Mouse (Mus musculus): ENCODE results near the gene Serpinb1b. TPM values are rescaled to one million over a fixed set of nuclear protein-coding genes. Genes with fewer than 3 reads are reported as not detected.
"Not testable (repeated sequence)": the region's sequence is repeated elsewhere in the genome, so short reads cannot be mapped to it uniquely, and the experiment has no call there.

The Serpinb1b gene
- total RNA-seq (2014; fragmentation: Nextera tagmentation) (not detected in 2 replicates), total RNA-seq (2017) (not detected in 2 replicates), polyA plus RNA-seq (2012) (not detected in 2 replicates)

DNA sequence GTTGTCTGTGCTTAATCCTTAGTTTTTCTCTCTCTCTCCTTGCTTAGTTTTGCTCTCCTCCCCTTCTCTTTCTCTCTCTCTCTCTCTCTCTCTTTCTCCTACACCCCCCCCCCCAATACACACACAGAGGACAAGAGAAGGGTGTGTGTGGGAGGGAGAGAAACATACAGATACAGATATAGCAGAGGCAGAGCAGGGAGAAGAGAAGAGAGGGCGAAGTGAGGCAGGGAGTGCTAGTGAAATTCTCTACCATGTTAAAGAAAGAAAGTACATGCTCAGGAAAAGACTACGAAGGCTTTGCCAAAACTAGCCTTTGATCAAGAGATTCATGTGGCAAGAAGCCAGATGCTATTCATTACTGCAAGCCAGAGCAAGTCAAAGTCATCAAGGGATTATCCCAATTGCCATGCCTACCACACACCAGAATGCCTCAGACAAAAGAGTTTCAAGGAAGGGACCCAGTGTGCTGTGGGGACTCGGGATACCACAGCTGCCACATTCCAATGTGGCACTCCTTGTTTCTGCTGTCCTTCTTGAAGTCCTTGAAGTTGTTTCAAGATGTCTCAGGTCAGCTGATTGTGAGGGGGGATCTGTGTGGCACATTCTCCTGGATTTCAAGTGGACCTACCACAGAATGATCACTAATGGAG lies at the start of gene Serpinb1b:
Serpinb1b (plus strand) TSS at position 520 of the 650 bp plus-strand sequence.
- Histone ChIP-seq H3K27me3 (ENCODE audit: insufficient read depth, low read length) (peaks cover 13% of the 10 kb centered on the region), H3K4me1 (ENCODE audit: insufficient read depth, low read depth, low read length) (no peaks in the 10 kb centered on the region), H3K4me3 (ENCODE audit: low read depth, low read length) (no peak within 1 kb of the TSS), H3K36me3 (replicated peaks) (no peaks in the 10 kb centered on the region), H3K9me3 (replicated peaks) (no peaks in the 10 kb centered on the region)
- TF ChIP-seq TAL1 (conservative IDR thresholded peaks at IDR 0.05; ENCODE audit: low read depth, low read length) = no peak
- no peak for TF ChIP-seq GATA1 (IDR thresholded peaks at IDR 0.05; ENCODE audit: borderline replicate concordance, low read length)
- no peak for TF ChIP-seq CTCF (IDR thresholded peaks at IDR 0.05; ENCODE audit: low read depth, low read length)
- no peak for TF ChIP-seq POLR2AphosphoS5 (IDR thresholded peaks at IDR 0.05; ENCODE audit: insufficient replicate concordance, low read depth, low read length)
- TF ChIP-seq GATA2 (IDR thresholded peaks at IDR 0.05; ENCODE audit: borderline replicate concordance, low read depth, low read length) = no peak
- DNase-seq (ENCODE audit: low spot score) = no peak
- ATAC-seq (ENCODE audit: extremely low read depth, insufficient number of reproducible peaks, low FRiP score, poor library complexity, severe bottlenecking) = no peak

- H3K4me1 ChIP-seq (ENCODE audit: insufficient read depth, low read depth, low read length); DNase-seq (ENCODE audit: low spot score); H3K9me3 ChIP-seq (replicated peaks); H3K27me3 ChIP-seq (ENCODE audit: insufficient read depth, low read length); ATAC-seq (ENCODE audit: extremely low read depth, insufficient number of reproducible peaks, low FRiP score, poor library complexity, severe bottlenecking); H3K36me3 ChIP-seq (replicated peaks); H3K4me3 ChIP-seq (ENCODE audit: low read depth, low read length): not testable (repeated sequence)
Measured at GRCm38 (mm10) chr13:33029478-33029877, 48.9 kb upstream of the Serpinb1b start.

DNA sequence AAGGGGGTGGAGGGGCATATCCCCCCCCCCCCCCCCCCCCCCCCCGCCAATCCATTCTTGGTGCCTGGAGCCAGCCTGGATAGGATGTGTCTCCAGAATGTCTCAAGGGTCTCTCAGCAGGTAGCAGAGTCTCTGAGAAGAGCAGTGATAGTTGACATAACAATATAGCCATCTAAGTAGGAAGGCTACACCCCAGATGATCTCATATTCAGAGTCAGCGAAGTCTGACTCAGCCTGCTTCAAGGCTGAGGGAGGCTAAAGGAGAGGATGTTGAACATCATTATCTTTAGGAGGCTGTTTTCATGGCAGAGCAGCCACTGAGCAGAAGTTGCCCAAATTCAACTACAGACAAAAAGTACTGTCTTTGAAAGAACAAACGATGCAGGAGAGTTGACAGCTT lies 48.1 kb upstream of the Serpinb1b start:
- Histone ChIP-seq H3K9me3 (replicated peaks) (no peaks in the 10 kb centered on the region), H3K27me3 (ENCODE audit: insufficient read depth, low read length) (peaks cover 4% of the 10 kb centered on the region; the same call in 1 of the 2 replicates), H3K4me3 (ENCODE audit: low read depth, low read length) (no peak overlapping the region), H3K4me1 (ENCODE audit: insufficient read depth, low read depth, low read length) (no peaks in the 10 kb centered on the region), H3K36me3 (replicated peaks) (no peaks in the 10 kb centered on the region)
- no peak for TF ChIP-seq GATA2 (IDR thresholded peaks at IDR 0.05; ENCODE audit: borderline replicate concordance, low read depth, low read length)
- no peak for TF ChIP-seq GATA1 (IDR thresholded peaks at IDR 0.05; ENCODE audit: borderline replicate concordance, low read length)
- no peak for TF ChIP-seq TAL1 (conservative IDR thresholded peaks at IDR 0.05; ENCODE audit: low read depth, low read length)
- TF ChIP-seq POLR2AphosphoS5 (IDR thresholded peaks at IDR 0.05; ENCODE audit: insufficient replicate concordance, low read depth, low read length) = no peak
- no peak for TF ChIP-seq CTCF (IDR thresholded peaks at IDR 0.05; ENCODE audit: low read depth, low read length)
- DNase-seq (ENCODE audit: low spot score) (no peak), ATAC-seq (ENCODE audit: extremely low read depth, insufficient number of reproducible peaks, low FRiP score, poor library complexity, severe bottlenecking) (no peak)

- no peaks in the 10 kb centered on the region for H3K4me1 ChIP-seq (ENCODE audit: insufficient read depth, low read depth, low read length)
- H3K9me3 ChIP-seq (replicated peaks) = no peaks in the 10 kb centered on the region
- no peak for ATAC-seq (ENCODE audit: extremely low read depth, insufficient number of reproducible peaks, low FRiP score, poor library complexity, severe bottlenecking)
- DNase-seq (ENCODE audit: low spot score) = no peak
- TF ChIP-seq GATA1 (IDR thresholded peaks at IDR 0.05; ENCODE audit: borderline replicate concordance, low read length) = no peak
- no peak for TF ChIP-seq GATA2 (IDR thresholded peaks at IDR 0.05; ENCODE audit: borderline replicate concordance, low read depth, low read length)
- no peak for TF ChIP-seq CTCF (IDR thresholded peaks at IDR 0.05; ENCODE audit: low read depth, low read length)
- TF ChIP-seq POLR2AphosphoS5 (IDR thresholded peaks at IDR 0.05; ENCODE audit: insufficient replicate concordance, low read depth, low read length) = no peak
- TF ChIP-seq TAL1 (conservative IDR thresholded peaks at IDR 0.05; ENCODE audit: low read depth, low read length) = no peak
- H3K36me3 ChIP-seq (replicated peaks) = no peaks in the 10 kb centered on the region
- H3K4me3 ChIP-seq (ENCODE audit: low read depth, low read length) = no peak overlapping the region
- H3K27me3 ChIP-seq (ENCODE audit: insufficient read depth, low read length) = no peaks in the 10 kb centered on the region; the same call in 1 of the 2 replicates
Measured at GRCm38 (mm10) chr13:33035506-33035905, 42.9 kb upstream of the Serpinb1b start.

DNA sequence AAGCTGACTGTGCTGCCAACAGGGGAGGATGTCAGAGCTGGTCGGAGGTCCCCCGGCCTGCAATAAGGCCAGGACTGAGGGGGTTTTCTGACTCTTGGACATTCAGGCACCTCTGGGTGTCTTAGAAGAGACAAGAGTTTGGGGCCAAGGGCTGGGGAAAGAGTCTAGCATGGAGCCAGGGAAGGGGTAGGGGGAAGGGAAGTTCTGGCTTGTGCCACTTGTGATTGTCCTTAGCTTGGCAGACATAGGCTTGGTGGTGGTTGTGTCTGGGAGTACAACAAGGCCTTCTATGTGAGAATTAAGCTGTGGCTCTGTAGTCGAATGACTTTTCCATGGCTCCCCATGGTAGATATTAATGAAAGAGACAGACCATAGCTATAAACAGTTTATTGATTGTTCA lies 34.8 kb upstream of the Serpinb1b start:
- DNase-seq (ENCODE audit: low spot score) (no peak), ATAC-seq (ENCODE audit: extremely low read depth, insufficient number of reproducible peaks, low FRiP score, poor library complexity, severe bottlenecking) (no peak)
- TF ChIP-seq TAL1 (conservative IDR thresholded peaks at IDR 0.05; ENCODE audit: low read depth, low read length) (no peak), POLR2AphosphoS5 (IDR thresholded peaks at IDR 0.05; ENCODE audit: insufficient replicate concordance, low read depth, low read length) (no peak), GATA1 (IDR thresholded peaks at IDR 0.05; ENCODE audit: borderline replicate concordance, low read length) (no peak), GATA2 (IDR thresholded peaks at IDR 0.05; ENCODE audit: borderline replicate concordance, low read depth, low read length) (no peak), CTCF (IDR thresholded peaks at IDR 0.05; ENCODE audit: low read depth, low read length) (no peak)
- Histone ChIP-seq H3K36me3 (replicated peaks) (no peaks in the 10 kb centered on the region), H3K27me3 (ENCODE audit: insufficient read depth, low read length) (no peaks in the 10 kb centered on the region; the same call in 1 of the 2 replicates), H3K9me3 (replicated peaks) (no peaks in the 10 kb centered on the region), H3K4me1 (ENCODE audit: insufficient read depth, low read depth, low read length) (no peaks in the 10 kb centered on the region), H3K4me3 (ENCODE audit: low read depth, low read length) (no peak overlapping the region)

DNA sequence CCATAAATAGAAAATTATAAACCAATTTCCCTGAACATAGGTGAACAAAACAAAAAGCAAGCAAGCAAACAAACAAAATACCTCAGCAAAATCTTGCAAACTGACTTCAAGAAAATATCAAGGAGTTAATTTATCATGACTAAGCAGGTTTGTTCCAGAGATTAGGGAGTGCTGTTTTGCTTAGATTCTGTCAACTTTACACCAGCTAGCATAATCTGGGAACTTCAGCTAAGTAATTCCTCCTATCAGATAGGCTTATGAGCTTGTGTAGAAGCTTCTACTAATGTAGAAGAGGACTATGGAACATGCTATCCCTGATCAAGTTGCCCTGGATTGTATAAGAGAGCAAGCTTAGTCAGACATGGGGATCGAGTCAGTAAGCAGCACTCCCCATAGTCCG lies 31.1 kb upstream of the Serpinb1b start:
- TF ChIP-seq POLR2AphosphoS5 (IDR thresholded peaks at IDR 0.05; ENCODE audit: insufficient replicate concordance, low read depth, low read length) (no peak), TAL1 (conservative IDR thresholded peaks at IDR 0.05; ENCODE audit: low read depth, low read length) (no peak), CTCF (IDR thresholded peaks at IDR 0.05; ENCODE audit: low read depth, low read length) (no peak), GATA1 (IDR thresholded peaks at IDR 0.05; ENCODE audit: borderline replicate concordance, low read length) (no peak), GATA2 (IDR thresholded peaks at IDR 0.05; ENCODE audit: borderline replicate concordance, low read depth, low read length) (no peak)
- Histone ChIP-seq H3K36me3 (replicated peaks) (no peaks in the 10 kb centered on the region), H3K27me3 (ENCODE audit: insufficient read depth, low read length) (0 out of 2 replicates have a peak, but pooled peaks cover 3% of the 10 kb centered on the region), H3K9me3 (replicated peaks) (no peaks in the 10 kb centered on the region), H3K4me1 (ENCODE audit: insufficient read depth, low read depth, low read length) (no peaks in the 10 kb centered on the region), H3K4me3 (ENCODE audit: low read depth, low read length) (no peak overlapping the region)
- no peak for ATAC-seq (ENCODE audit: extremely low read depth, insufficient number of reproducible peaks, low FRiP score, poor library complexity, severe bottlenecking)
- no peak for DNase-seq (ENCODE audit: low spot score)
